Mouse (Mus musculus) stomach, embryonic 14.5 days (tissue): ENCODE measurements at regions not wholly inside any gene's neighbourhood (a gene's known extent, or its start where the extent isn't known, plus 50 kb on each side); places are given as distances from the start of the nearest gene placed in this dataset.
A peak's percentile ranks its signal among the peaks of the same experiment; 100 is the strongest.

Experiments
- ATAC-seq: fragments of 200-750 bp; cut with Nextera tagmentation; 2 replicates; pipeline ENCODE4 v1.8.0; 2017; ENCODE audit warnings: low read depth, moderate TSS enrichment; ENCODE audit not compliant: insufficient number of reproducible peaks, insufficient read depth, low FRiP score
- H3K27ac ChIP-seq: fragments of 300-500 bp; sonication (generic); 2 replicates; pipeline ENCODE4 v1.5.1; 2014; ENCODE audit warnings: mild to moderate bottlenecking, low read length, moderate library complexity, mixed read lengths
- H3K27me3 ChIP-seq: fragments of 300-500 bp; sonication (generic); 2 replicates; pipeline ENCODE4 v1.6.1; 2014; ENCODE audit warnings: low read length, control low read depth, mixed read lengths; ENCODE audit not compliant: control insufficient read depth, insufficient read depth
- H3K36me3 ChIP-seq: fragments of 300-500 bp; sonication (generic); 2 replicates; pipeline ENCODE4 v1.6.1; 2014; ENCODE audit warnings: mild to moderate bottlenecking, control low read depth, low read length, moderate library complexity, mixed read lengths; ENCODE audit not compliant: control insufficient read depth, insufficient read depth
- H3K4me1 ChIP-seq: fragments of 300-500 bp; sonication (generic); 2 replicates; pipeline ENCODE4 v1.6.1; 2014; ENCODE audit warnings: low read length, control low read depth, mixed read lengths; ENCODE audit not compliant: control insufficient read depth, insufficient read depth
- H3K4me2 ChIP-seq: fragments of 300-500 bp; sonication (generic); replicated peaks from 2 replicates; pipeline ENCODE4 v1.6.1; 2014; ENCODE audit warnings: low read depth, low read length, control low read depth
- H3K4me3 ChIP-seq: fragments of 300-500 bp; sonication (generic); 2 replicates; pipeline ENCODE4 v1.5.1; 2014; ENCODE audit warnings: low read depth, low read length, control low read depth
- H3K9ac ChIP-seq: fragments of 300-500 bp; sonication (generic); replicated peaks from 2 replicates; pipeline ENCODE4 v1.6.1; 2014; ENCODE audit warnings: low read depth, mild to moderate bottlenecking, control low read depth, low read length, moderate library complexity, mixed read lengths
- H3K9me3 ChIP-seq: fragments of 300-500 bp; sonication (generic); 2 replicates; pipeline ENCODE4 v1.6.1; 2016; ENCODE audit warnings: low read depth, low read length, control low read depth; ENCODE audit not compliant: control insufficient read depth
- WGBS: fragments of 180-500 bp; shearing (Covaris S2); extraction: QIAGEN DNeasy Blood & Tissue Kit; methylation state at CpG from one replicate; pipeline ENCODE4 v1.1.7; 2014; 5-methylcytosine and 5-hydroxymethylcytosine counted together

- Histone ChIP-seq H3K27me3 (no peaks in the 10 kb centered on the region), H3K27ac (no peak overlapping the region), H3K4me3 (no peak overlapping the region), H3K9me3 (no peaks in the 10 kb centered on the region), H3K36me3 (no peaks in the 10 kb centered on the region), H3K4me1 (no peaks in the 10 kb centered on the region), H3K4me2 (no peak overlapping the region), H3K9ac (no peak overlapping the region)
- 78% methylated on average over 2 of the region's 2 CpGs for WGBS
- ATAC-seq: no peak
Observed at GRCm38 (mm10) chr19:33022839-33023428, 265.6 kb downstream of the Pten start.

- ATAC-seq: no peak
- H3K9ac ChIP-seq: no peak overlapping the region
- H3K4me3 ChIP-seq: no peak overlapping the region
- no peaks in the 10 kb centered on the region for H3K27me3 ChIP-seq
- WGBS: 65% methylated on average over 5 of the region's 5 CpGs
- H3K27ac ChIP-seq: peak overlapping the region; percentile 62; the same call in 1 of the 2 replicates
- H3K4me2 ChIP-seq: no peak overlapping the region; the same call in 1 of the 2 replicates
- H3K9me3 ChIP-seq: no peaks in the 10 kb centered on the region
- no peaks in the 10 kb centered on the region for H3K36me3 ChIP-seq
- H3K4me1 ChIP-seq: peaks cover 7% of the 10 kb centered on the region; the same call in 1 of the 2 replicates
Observed at GRCm38 (mm10) chr19:33029688-33030444, 272.6 kb downstream of the Pten start.

- H3K27ac ChIP-seq: no peak overlapping the region
- WGBS: 68% methylated on average over 5 of the region's 5 CpGs
- no peaks in the 10 kb centered on the region for H3K36me3 ChIP-seq
- no peak for ATAC-seq
- no peak overlapping the region for H3K9ac ChIP-seq
- H3K4me2 ChIP-seq: no peak overlapping the region
- H3K4me3 ChIP-seq: no peak overlapping the region
- no peaks in the 10 kb centered on the region for H3K9me3 ChIP-seq
- H3K27me3 ChIP-seq: no peaks in the 10 kb centered on the region
- no peaks in the 10 kb centered on the region for H3K4me1 ChIP-seq
Observed at GRCm38 (mm10) chr19:33040512-33040911, 283.2 kb downstream of the Pten start.

- H3K9me3 ChIP-seq: no peaks in the 10 kb centered on the region
- no peaks in the 10 kb centered on the region for H3K27me3 ChIP-seq
- ATAC-seq: no peak
- no peak overlapping the region for H3K4me2 ChIP-seq
- no peak overlapping the region for H3K4me3 ChIP-seq
- no peaks in the 10 kb centered on the region for H3K4me1 ChIP-seq
- H3K36me3 ChIP-seq: no peaks in the 10 kb centered on the region
- no peak overlapping the region for H3K9ac ChIP-seq
- no peak overlapping the region for H3K27ac ChIP-seq
- WGBS: 79% methylated on average over 6 of the region's 6 CpGs
Observed at GRCm38 (mm10) chr19:33040991-33041390, 283.7 kb downstream of the Pten start.

- H3K4me2 ChIP-seq: no peak overlapping the region
- no peaks in the 10 kb centered on the region for H3K36me3 ChIP-seq
- ATAC-seq: no peak
- no peaks in the 10 kb centered on the region for H3K4me1 ChIP-seq
- no peak overlapping the region for H3K9ac ChIP-seq
- H3K4me3 ChIP-seq: no peak overlapping the region
- no peak overlapping the region for H3K27ac ChIP-seq
- 57% methylated on average over 2 of the region's 2 CpGs for WGBS
- H3K27me3 ChIP-seq: no peaks in the 10 kb centered on the region
- H3K9me3 ChIP-seq: no peaks in the 10 kb centered on the region
Observed at GRCm38 (mm10) chr19:33042760-33043159, 285.5 kb downstream of the Pten start.

GRCm38 (mm10) chr19:33043696-33044095 is 286.4 kb downstream of the Pten start:
- H3K27ac ChIP-seq: no peak overlapping the region
- no peaks in the 10 kb centered on the region for H3K4me1 ChIP-seq
- no peak overlapping the region for H3K4me3 ChIP-seq
- WGBS: 89% methylated on average over 3 of the region's 3 CpGs
- no peaks in the 10 kb centered on the region for H3K27me3 ChIP-seq
- no peaks in the 10 kb centered on the region for H3K9me3 ChIP-seq
- no peaks in the 10 kb centered on the region for H3K36me3 ChIP-seq
- no peak for ATAC-seq
- no peak overlapping the region for H3K4me2 ChIP-seq
- no peak overlapping the region for H3K9ac ChIP-seq

- Histone ChIP-seq H3K9me3 (no peaks in the 10 kb centered on the region), H3K4me1 (no peaks in the 10 kb centered on the region), H3K27me3 (no peaks in the 10 kb centered on the region), H3K36me3 (no peaks in the 10 kb centered on the region), H3K4me3 (no peak overlapping the region), H3K27ac (no peak overlapping the region), H3K9ac (no peak overlapping the region), H3K4me2 (no peak overlapping the region)
- ATAC-seq: no peak
- 82% methylated on average over 9 of the region's 9 CpGs for WGBS
Observed at GRCm38 (mm10) chr19:33048754-33049442, 291.6 kb downstream of the Pten start.

- no peak overlapping the region for H3K4me3 ChIP-seq
- no peaks in the 10 kb centered on the region for H3K9me3 ChIP-seq
- no peaks in the 10 kb centered on the region for H3K4me1 ChIP-seq
- ATAC-seq: no peak
- H3K9ac ChIP-seq: no peak overlapping the region
- H3K27me3 ChIP-seq: no peaks in the 10 kb centered on the region
- H3K27ac ChIP-seq: no peak overlapping the region
- 73% methylated on average over 4 of the region's 4 CpGs for WGBS
- H3K36me3 ChIP-seq: no peaks in the 10 kb centered on the region
- H3K4me2 ChIP-seq: no peak overlapping the region
Observed at GRCm38 (mm10) chr19:33053199-33053867, 296.0 kb downstream of the Pten start.
